Mouse (Mus musculus): ENCODE results near the gene Krt33a. TPM values are rescaled to one million over a fixed set of nuclear protein-coding genes. Genes with fewer than 3 reads are reported as not detected.

The Krt33a gene
- polyA plus RNA-seq, 1 experiment, result not detected

DNA sequence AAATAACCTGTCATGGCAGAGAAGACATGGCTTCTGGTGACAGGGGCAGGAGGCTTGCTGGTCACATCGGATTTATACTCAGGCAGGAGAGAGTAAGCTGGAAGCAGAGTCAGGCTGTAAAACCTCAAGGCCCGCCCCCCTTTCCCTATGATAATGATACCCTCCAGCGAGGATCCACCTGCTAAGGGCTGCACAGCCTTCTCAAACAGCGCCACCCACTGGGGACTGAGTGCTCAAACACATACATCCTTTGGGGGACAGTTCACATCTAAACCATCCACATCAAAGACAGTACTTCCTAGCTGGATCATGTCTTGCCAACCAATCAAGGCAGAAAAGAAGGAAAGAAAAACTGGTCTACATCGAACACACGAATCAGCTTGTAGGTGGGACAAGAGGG is 51.8 kb downstream of the Krt33a start:
- no peak for DNase-seq
- WGBS, result 63% methylated on average over 6 of the region's 6 CpGs
- TF ChIP-seq CTCF (IDR thresholded peaks at IDR 0.05; ENCODE audit: insufficient read depth, low read length) (no peak), POLR2A (IDR thresholded peaks at IDR 0.05; ENCODE audit: borderline replicate concordance, extremely low read depth, low read depth, low read length) (no peak)
- Histone ChIP-seq H3K4me3 (replicated peaks; ENCODE audit: extremely low read depth, low read depth, low read length) (no peak overlapping the region), H3K4me1 (ENCODE audit: control insufficient read depth, insufficient read depth, low read length) (no peaks in the 10 kb centered on the region)

Other genes with a start within 250 kb of the Krt33a start
- not detected in 2 replicates for gene Gm11595, start 243.3 kb downstream of the Krt33a start, polyA plus RNA-seq (2012; rRNA removed)
- gene Krtap4-8, start 235.5 kb downstream of the Krt33a start, polyA plus RNA-seq (2012; rRNA removed), result not detected in 2 replicates
- gene Krtap4-9, start 231.0 kb downstream of the Krt33a start, polyA plus RNA-seq (2012; rRNA removed), result not detected in 2 replicates
- gene Gm11596, start 222.7 kb downstream of the Krt33a start, polyA plus RNA-seq (2012; rRNA removed), result not detected in 2 replicates
- not detected in 2 replicates for gene Gm11569, start 217.3 kb downstream of the Krt33a start, polyA plus RNA-seq (2012; rRNA removed)
- not detected in 2 replicates for gene Gm11554, start 211.8 kb downstream of the Krt33a start, polyA plus RNA-seq (2012; rRNA removed)
- not detected in 2 replicates for gene Krtap4-13, start 206.3 kb downstream of the Krt33a start, polyA plus RNA-seq (2012; rRNA removed)
- not detected in 2 replicates for gene Gm11564, start 200.5 kb downstream of the Krt33a start, polyA plus RNA-seq (2012; rRNA removed)
- not detected in 2 replicates for gene 2300003K06Rik, start 178.1 kb downstream of the Krt33a start, polyA plus RNA-seq (2012; rRNA removed)
- gene Krtap4-16, start 164.6 kb downstream of the Krt33a start, polyA plus RNA-seq (2012; rRNA removed), result not detected in 2 replicates
- gene Gm11568, start 158.3 kb downstream of the Krt33a start, polyA plus RNA-seq (2012; rRNA removed), result not detected in 2 replicates
- not detected in 2 replicates for gene Gm11559, start 151.7 kb downstream of the Krt33a start, polyA plus RNA-seq (2012; rRNA removed)
- gene Krtap9-1, start 142.8 kb downstream of the Krt33a start, polyA plus RNA-seq (2012; rRNA removed), result not detected in 2 replicates
- 0.19 TPM in 1 of 2 replicates, not detected in the other for gene Gm11567, start 137.0 kb downstream of the Krt33a start, polyA plus RNA-seq (2012; rRNA removed)
- not detected in 2 replicates for gene Krtap31-1, start 108.3 kb downstream of the Krt33a start, polyA plus RNA-seq (2012; rRNA removed)
- gene Gm11565, start 101.5 kb downstream of the Krt33a start, polyA plus RNA-seq (2012; rRNA removed), result not detected in 2 replicates
- gene Krtap31-2, start 79.9 kb downstream of the Krt33a start, polyA plus RNA-seq (2012; rRNA removed), result not detected in 2 replicates
- gene Krtap9-5, start 67.7 kb downstream of the Krt33a start, polyA plus RNA-seq (2012; rRNA removed), result not detected in 2 replicates
- gene Krtap29-1, start 37.2 kb downstream of the Krt33a start, polyA plus RNA-seq (2012; rRNA removed), result not detected in 2 replicates
- gene Krtap16-1, start 29.6 kb downstream of the Krt33a start, polyA plus RNA-seq (2012; rRNA removed), result not detected in 2 replicates
- gene Krtap17-1, start 22.2 kb downstream of the Krt33a start, polyA plus RNA-seq (2012; rRNA removed), result 5.5 and 8.8 TPM in 2 replicates
- gene Krt33b, start 13.7 kb upstream of the Krt33a start, polyA plus RNA-seq (2012; rRNA removed), result not detected in 2 replicates
- gene Krt34, start 25.3 kb upstream of the Krt33a start, polyA plus RNA-seq (2012; rRNA removed), result 0.07 TPM in 1 of 2 replicates, not detected in the other
- 0.14 TPM in 1 of 2 replicates, not detected in the other for gene Krt31, start 34.3 kb upstream of the Krt33a start, polyA plus RNA-seq (2012; rRNA removed)
- 26.6 TPM in 1 of 2 replicates, not detected in the other for gene Krt32, start 72.0 kb upstream of the Krt33a start, polyA plus RNA-seq (2012; rRNA removed)
- gene Krt35, start 80.0 kb upstream of the Krt33a start, polyA plus RNA-seq (2012; rRNA removed), result 0.22 TPM in 1 of 2 replicates, not detected in the other
- 0.25 and 0.50 TPM in 2 replicates for gene Krt36, start 89.4 kb upstream of the Krt33a start, polyA plus RNA-seq (2012; rRNA removed)
- gene Krt13, start 105.4 kb upstream of the Krt33a start, polyA plus RNA-seq (2012; rRNA removed), result 0.25 and 1,946 TPM in 2 replicates
- 2.1 and 62.5 TPM in 2 replicates for gene Krt15, start 119.7 kb upstream of the Krt33a start, polyA plus RNA-seq (2012; rRNA removed)
- 275 and 280 TPM in 2 replicates for gene Krt19, start 132.5 kb upstream of the Krt33a start, polyA plus RNA-seq (2012; rRNA removed)
- gene Krt9, start 177.0 kb upstream of the Krt33a start, polyA plus RNA-seq (2012; rRNA removed), result not detected in 2 replicates
- gene Krt14, start 191.3 kb upstream of the Krt33a start, polyA plus RNA-seq (2012; rRNA removed), result 0.51 and 51.5 TPM in 2 replicates
- 0.58 TPM in 1 of 2 replicates, not detected in the other for gene Krt16, start 232.7 kb upstream of the Krt33a start, polyA plus RNA-seq (2012; rRNA removed)
- gene Krt17, start 244.8 kb upstream of the Krt33a start, polyA plus RNA-seq (2012; rRNA removed), result 0.38 and 0.65 TPM in 2 replicates

All from lung, adult 2 months (tissue).